Mouse (Mus musculus) MEL (cell line): ENCODE data around the gene Cdca7. TPM values are rescaled to one million over a fixed set of nuclear protein-coding genes. Genes with fewer than 3 reads are reported as not detected.

Experiments
- DNase-seq: peaks from one replicate; pipeline ENCODE4 v3.0.0; 2011; ENCODE audit warnings: low read depth, low spot score
- H3K27ac ChIP-seq: 2 replicates; pipeline ENCODE4 v1.5.1; 2012; ENCODE audit warnings: low read depth, mild to moderate bottlenecking, control low read depth, low read length, moderate library complexity; ENCODE audit not compliant: control insufficient read depth
- H3K27me3 ChIP-seq, 2 experiments: fragments of 150-350 bp in 1 of 2; sonication (generic) in 1 of 2; 2 replicates each; pipeline ENCODE4 v1.6.1; 2012; ENCODE audit warnings: low read length in 2 of 2, mild to moderate bottlenecking in 2 of 2, improper control_type of control experiment in 1 of 2, moderate library complexity in 1 of 2; ENCODE audit not compliant: insufficient read depth in 2 of 2, control insufficient read depth in 1 of 2
- H3K36me3 ChIP-seq, 2 experiments: 2 replicates each; pipeline ENCODE4 v1.6.1; 2012 to 2014; ENCODE audit warnings: low read length in 2 of 2, improper control_type of control experiment in 1 of 2, inconsistent platforms in 1 of 2, mild to moderate bottlenecking in 1 of 2; ENCODE audit not compliant: insufficient read depth in 2 of 2, control insufficient read depth in 1 of 2
- H3K4me1 ChIP-seq, 2 experiments: fragments of 150-350 bp in 1 of 2; sonication (generic) in 1 of 2; 2 replicates each; pipeline ENCODE4 v1.6.1; 2012; ENCODE audit warnings: low read length in 2 of 2, improper control_type of control experiment in 1 of 2, mild to moderate bottlenecking in 1 of 2; ENCODE audit not compliant: insufficient read depth in 2 of 2, control insufficient read depth in 1 of 2
- H3K4me3 ChIP-seq, 2 experiments: fragments of 150-350 bp in 1 of 2; sonication (generic) in 1 of 2; 2 replicates each; pipeline ENCODE4 v1.5.1; 2012; ENCODE audit warnings: low read depth in 2 of 2, low read length in 2 of 2, mild to moderate bottlenecking in 2 of 2, moderate library complexity in 2 of 2, control low read depth in 1 of 2, improper control_type of control experiment in 1 of 2; ENCODE audit not compliant: control insufficient read depth in 1 of 2, insufficient read depth in 1 of 2
- H3K79me2 ChIP-seq: 2 replicates; pipeline ENCODE4 v1.6.1; 2012; ENCODE audit warnings: mild to moderate bottlenecking, low read length, moderate library complexity; ENCODE audit not compliant: control insufficient read depth, poor library complexity, insufficient read depth
- H3K9ac ChIP-seq: 2 replicates; pipeline ENCODE4 v1.6.1; 2012; ENCODE audit warnings: low read depth, mild to moderate bottlenecking, control low read depth, low read length, moderate library complexity; ENCODE audit not compliant: control insufficient read depth, poor library complexity, severe bottlenecking
- H3K9me3 ChIP-seq: fragments of 150-350 bp; sonication (generic); replicated peaks from 2 replicates; pipeline ENCODE4 v1.6.1; 2012; ENCODE audit warnings: mild to moderate bottlenecking, low read length, improper control_type of control experiment, moderate library complexity; ENCODE audit not compliant: insufficient read depth
- BHLHE40 ChIP-seq: IDR thresholded peaks from 2 replicates; pipeline ENCODE4 v1.6.1; 2012; ENCODE audit warnings: low read depth, mild to moderate bottlenecking, inconsistent platforms, low read length, improper control_type of control experiment, borderline replicate concordance
- CHD2 ChIP-seq: IDR thresholded peaks from 2 replicates; pipeline ENCODE4 v1.6.1; 2011; ENCODE audit warnings: low read length, improper control_type of control experiment
- CTCF ChIP-seq, 3 experiments: IDR thresholded peaks in 2 of 3; conservative IDR thresholded peaks in 1 of 3; 2 replicates each; pipeline ENCODE4 v1.5.1; 2011 to 2012; ENCODE audit warnings: low read length in 3 of 3, low read depth in 2 of 3, mild to moderate bottlenecking in 2 of 3, improper control_type of control experiment in 1 of 3, inconsistent platforms in 1 of 3, mixed read lengths in 1 of 3, moderate library complexity in 1 of 3; ENCODE audit not compliant: control insufficient read depth in 1 of 3, insufficient read depth in 1 of 3, poor library complexity in 1 of 3, severe bottlenecking in 1 of 3
- ELF1 ChIP-seq: IDR thresholded peaks from 2 replicates; pipeline ENCODE4 v1.6.1; 2014; ENCODE audit warnings: low read depth, mild to moderate bottlenecking, inconsistent platforms, low read length, improper control_type of control experiment, moderate library complexity
- GABPA ChIP-seq: IDR thresholded peaks from 2 replicates; pipeline ENCODE4 v1.6.1; 2012; ENCODE audit warnings: low read depth, mild to moderate bottlenecking, inconsistent platforms, low read length, improper control_type of control experiment, moderate library complexity
- JUND ChIP-seq: IDR thresholded peaks from 2 replicates; pipeline ENCODE4 v1.6.1; 2011; ENCODE audit warnings: low read depth, mild to moderate bottlenecking, improper control_type of control experiment, low read length
- MAFK ChIP-seq: IDR thresholded peaks from 2 replicates; pipeline ENCODE4 v1.6.1; 2011; ENCODE audit warnings: low read depth, mild to moderate bottlenecking, low read length, improper control_type of control experiment, borderline replicate concordance
- MAX ChIP-seq: IDR thresholded peaks from 2 replicates; pipeline ENCODE4 v1.6.1; 2011; ENCODE audit warnings: low read length, improper control_type of control experiment
- MAZ ChIP-seq: IDR thresholded peaks from 2 replicates; pipeline ENCODE4 v1.6.1; 2012; ENCODE audit warnings: low read depth, mild to moderate bottlenecking, inconsistent platforms, low read length, improper control_type of control experiment
- MEF2A ChIP-seq: IDR thresholded peaks from 2 replicates; pipeline ENCODE4 v1.6.1; 2014; ENCODE audit warnings: low read depth, mild to moderate bottlenecking, inconsistent platforms, low read length, improper control_type of control experiment; ENCODE audit not compliant: poor library complexity, insufficient replicate concordance, severe bottlenecking; ENCODE audit errors: extremely low read depth
- MXI1 ChIP-seq: IDR thresholded peaks from 2 replicates; pipeline ENCODE4 v1.6.1; 2011; ENCODE audit warnings: mild to moderate bottlenecking, low read depth, low read length, improper control_type of control experiment
- MYB ChIP-seq: IDR thresholded peaks from 2 replicates; pipeline ENCODE4 v1.6.1; 2011; ENCODE audit warnings: mild to moderate bottlenecking, low read depth, low read length, improper control_type of control experiment
- MYC ChIP-seq: IDR thresholded peaks from 2 replicates; pipeline ENCODE4 v1.6.1; 2011; ENCODE audit warnings: low read depth, mild to moderate bottlenecking, low read length, improper control_type of control experiment, moderate library complexity
- POLR2AphosphoS2 ChIP-seq: IDR thresholded peaks from 2 replicates; pipeline ENCODE4 v1.6.1; 2011; ENCODE audit warnings: low read length, improper control_type of control experiment
- POLR2AphosphoS5 ChIP-seq: IDR thresholded peaks from 2 replicates; pipeline ENCODE4 v1.6.1; 2012; ENCODE audit warnings: low read depth, borderline replicate concordance, mild to moderate bottlenecking, inconsistent platforms, low read length, moderate library complexity, mixed read lengths
- RAD21 ChIP-seq: IDR thresholded peaks from 2 replicates; pipeline ENCODE4 v1.6.1; 2011; ENCODE audit warnings: mild to moderate bottlenecking, low read depth, low read length, improper control_type of control experiment
- SIN3A ChIP-seq: IDR thresholded peaks from 2 replicates; pipeline ENCODE4 v1.6.1; 2012; ENCODE audit warnings: low read length, improper control_type of control experiment, inconsistent platforms
- TAL1 ChIP-seq: IDR thresholded peaks from 2 replicates; pipeline ENCODE4 v1.6.1; 2012; ENCODE audit warnings: mild to moderate bottlenecking, inconsistent platforms, low read length, moderate library complexity, mixed read lengths
- UBTF ChIP-seq: IDR thresholded peaks from 2 replicates; pipeline ENCODE4 v1.6.1; 2012; ENCODE audit warnings: low read depth, mild to moderate bottlenecking, inconsistent platforms, low read length, improper control_type of control experiment, moderate library complexity, borderline replicate concordance; ENCODE audit not compliant: insufficient read depth
- USF1 ChIP-seq: IDR thresholded peaks from 2 replicates; pipeline ENCODE4 v1.6.1; 2014; ENCODE audit warnings: low read depth, mild to moderate bottlenecking, inconsistent platforms, low read length, improper control_type of control experiment, moderate library complexity
- ZKSCAN1 ChIP-seq: IDR thresholded peaks from 2 replicates; pipeline ENCODE4 v1.6.1; 2012; ENCODE audit warnings: low read depth, mild to moderate bottlenecking, inconsistent platforms, low read length, improper control_type of control experiment, moderate library complexity
- polyA plus RNA-seq, 2 experiments: library from polyadenylated mRNA; stranded (reverse) in 1 of 2; unstranded in 1 of 2; fragments of >175 nt in 1 of 2; fragments of >200 nt in 1 of 2; gene quantifications; 2 replicates each; pipeline versions ENCODE4 v1.2.1 to v1.2.4; 2012; ENCODE audit warnings: low replicate concordance in 2 of 2, low read depth in 1 of 2; ENCODE audit not compliant: insufficient read length in 2 of 2, insufficient read depth in 1 of 2, missing spikeins in 1 of 2
- total RNA-seq: library from RNA; depleted of rRNA; stranded (reverse); fragments of 300-350 nt; gene quantifications from 2 replicates; pipeline ENCODE4 v1.2.3, GENCODE M21; 2012

The Cdca7 gene
- total and polyA plus RNA-seq, 3 experiments, result 97.2 to 175 (median 123) TPM

- no peak overlapping the region for H3K27ac ChIP-seq
- 0 out of 4 replicates have a peak, but pooled peaks cover 0 to 2% of the 10 kb centered on the region in 2 experiments for H3K36me3 ChIP-seq
Measured at GRCm38 (mm10) chr2:72438941-72439533, 36.9 kb upstream of the Cdca7 start.

GRCm38 (mm10) chr2:72441010-72441409 lies 34.9 kb upstream of the Cdca7 start:
- no peaks in the 10 kb centered on the region for H3K9me3 ChIP-seq
- TF ChIP-seq MYB, result no peak
- no peak for TF ChIP-seq ELF1
- TF ChIP-seq SIN3A, result no peak
- TF ChIP-seq BHLHE40, result no peak
- no peak for TF ChIP-seq MAFK
- no peak for TF ChIP-seq USF1
- no peak overlapping the region for H3K9ac ChIP-seq
- H3K4me1 ChIP-seq, result peaks cover 0 to 16% of the 10 kb centered on the region in 2 experiments; a peak in 3 of 4 replicates
- H3K36me3 ChIP-seq, result peaks cover 0 to 12% of the 10 kb centered on the region in 2 experiments; a peak in 2 of 4 replicates
- no peaks in the 10 kb centered on the region for H3K27me3 ChIP-seq
- no peaks in the 10 kb centered on the region for H3K79me2 ChIP-seq
- no peak overlapping the region for H3K4me3 ChIP-seq
- no peak overlapping the region for H3K27ac ChIP-seq
- no peak for DNase-seq

More at GRCm38 (mm10) chr2:72438941-72439533, 36.9 kb upstream of the Cdca7 start:
- Histone ChIP-seq H3K9me3 (no peaks in the 10 kb centered on the region), H3K9ac (no peak overlapping the region), H3K4me3 (no peak overlapping the region), H3K4me1 (peaks cover 0 to 6% of the 10 kb centered on the region in 2 experiments; a peak in 2 of 4 replicates), H3K27me3 (no peaks in the 10 kb centered on the region), H3K79me2 (no peaks in the 10 kb centered on the region)
- no peak for TF ChIP-seq JUND
- TF ChIP-seq RAD21, result no peak
- TF ChIP-seq MXI1, result no peak
- no peak for TF ChIP-seq ELF1
- no peak for TF ChIP-seq CHD2
- TF ChIP-seq ZKSCAN1, result no peak
- no peak for TF ChIP-seq POLR2AphosphoS5
- TF ChIP-seq SIN3A, result no peak
- TF ChIP-seq BHLHE40, result no peak
- TF ChIP-seq GABPA, result no peak
- TF ChIP-seq MAX, result no peak
- no peak for TF ChIP-seq MAZ
- no peak for TF ChIP-seq MEF2A
- no peak for TF ChIP-seq MAFK
- no peak for TF ChIP-seq POLR2AphosphoS2
- no peak for TF ChIP-seq MYC
- no peak for TF ChIP-seq MYB
- no peak for TF ChIP-seq TAL1
- TF ChIP-seq UBTF, result no peak
- TF ChIP-seq CTCF (IDR thresholded peaks at IDR 0.05 in 2 of 3, conservative IDR thresholded peaks at IDR 0.05 in 1 of 3; ENCODE audit: control insufficient read depth in 1 of 3, insufficient read depth in 1 of 3, low read depth in 2 of 3, low read length in 3 of 3, poor library complexity in 1 of 3, severe bottlenecking in 1 of 3), result no peak
- DNase-seq, result no peak
